Mouse (Mus musculus): ENCODE data around the gene Flot1. TPM values are rescaled to one million over a fixed set of nuclear protein-coding genes. Genes with fewer than 3 reads are reported as not detected.

The Flot1 gene
- polyA plus RNA-seq, 1 experiment: 140 TPM

GRCm38 (mm10) chr17:35821439-35822430 lies 1.3 kb upstream of the Flot1 start, which contains the start of gene Ier3:
Gene Ier3, plus strand, starts transcription at chr17:35821684.
- WGBS: under 1% methylated on average over 62 of the region's 62 CpGs
- H3K27me3 ChIP-seq (ENCODE audit: control insufficient read depth, insufficient read depth, low read length): no peaks in the 10 kb centered on the region
- peak within 1 kb of the TSS; percentile 86 for H3K4me3 ChIP-seq (replicated peaks; ENCODE audit: insufficient read depth, low read depth, low read length)
- peak within 1 kb of the TSS; percentile 43 for H3K27ac ChIP-seq (ENCODE audit: insufficient read depth, low read length)
- TF ChIP-seq POLR2A (IDR thresholded peaks at IDR 0.05; ENCODE audit: borderline replicate concordance, insufficient read depth, low read length) (peak; percentile 51; the same call in 1 of the 2 replicates), CTCF (IDR thresholded peaks at IDR 0.05; ENCODE audit: borderline replicate concordance, insufficient read depth, low read depth, low read length) (no peak)
- peaks cover 7% of the 10 kb centered on the region for H3K4me1 ChIP-seq (ENCODE audit: control insufficient read depth, insufficient read depth, low read length)
- peak; percentile 63 to 68 for DNase-seq

DNA sequence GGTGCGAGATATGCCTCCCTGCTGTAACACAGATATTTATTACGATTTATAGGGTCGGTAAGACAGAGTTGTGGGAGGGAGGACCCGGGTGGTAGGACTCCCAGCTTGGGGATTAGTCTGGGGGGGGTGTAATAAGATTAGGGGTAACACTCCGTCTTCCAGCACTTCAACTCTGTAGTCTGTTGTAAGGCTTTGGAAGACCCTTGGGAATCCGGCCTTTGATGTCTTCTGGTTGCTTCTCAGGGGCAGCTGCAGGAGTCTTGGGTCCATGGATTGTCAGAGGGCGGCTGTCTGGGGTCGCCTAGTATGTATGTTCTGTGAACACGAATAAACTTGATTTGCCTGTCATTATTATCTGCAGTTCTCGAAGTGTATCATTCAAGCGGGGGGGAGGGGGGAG lies 466 bp upstream of the Flot1 start:
- TF ChIP-seq CTCF (IDR thresholded peaks at IDR 0.05; ENCODE audit: borderline replicate concordance, insufficient read depth, low read depth, low read length) (no peak), POLR2A (IDR thresholded peaks at IDR 0.05; ENCODE audit: borderline replicate concordance, insufficient read depth, low read length) (no peak)
- no peak for DNase-seq
- WGBS: 4% methylated on average over 11 of the region's 11 CpGs

GRCm38 (mm10) chr17:35824402-35824801 lies 1.4 kb downstream of the Flot1 start:
- WGBS: 74% methylated on average over 7 of the region's 7 CpGs
- DNase-seq: peak; percentile 22 to 31
- Histone ChIP-seq H3K4me1 (ENCODE audit: control insufficient read depth, insufficient read depth, low read length) (peaks cover 7% of the 10 kb centered on the region), H3K27ac (ENCODE audit: insufficient read depth, low read length) (peak overlapping the region; percentile 32; the same call in 1 of the 2 replicates), H3K4me3 (replicated peaks; ENCODE audit: insufficient read depth, low read depth, low read length) (no peak overlapping the region), H3K27me3 (ENCODE audit: control insufficient read depth, insufficient read depth, low read length) (no peaks in the 10 kb centered on the region)
- TF ChIP-seq POLR2A (IDR thresholded peaks at IDR 0.05; ENCODE audit: borderline replicate concordance, insufficient read depth, low read length) (no peak), CTCF (IDR thresholded peaks at IDR 0.05; ENCODE audit: borderline replicate concordance, insufficient read depth, low read depth, low read length) (no peak; the same call in 1 of the 2 replicates)

More for the DNA sequence above, 466 bp upstream of the Flot1 start:
- no peaks in the 10 kb centered on the region for H3K27me3 ChIP-seq (ENCODE audit: control insufficient read depth, insufficient read depth, low read length)
- peak overlapping the region; percentile 43 for H3K27ac ChIP-seq (ENCODE audit: insufficient read depth, low read length)
- H3K4me1 ChIP-seq (ENCODE audit: control insufficient read depth, insufficient read depth, low read length): peaks cover 7% of the 10 kb centered on the region
- peak overlapping the region; percentile 86 for H3K4me3 ChIP-seq (replicated peaks; ENCODE audit: insufficient read depth, low read depth, low read length)

- Histone ChIP-seq H3K4me3 (replicated peaks; ENCODE audit: insufficient read depth, low read depth, low read length) (no peak overlapping the region), H3K27me3 (ENCODE audit: control insufficient read depth, insufficient read depth, low read length) (no peaks in the 10 kb centered on the region), H3K27ac (ENCODE audit: insufficient read depth, low read length) (no peak overlapping the region), H3K4me1 (ENCODE audit: control insufficient read depth, insufficient read depth, low read length) (peaks cover 7% of the 10 kb centered on the region)
- no peak for DNase-seq
- TF ChIP-seq CTCF (IDR thresholded peaks at IDR 0.05; ENCODE audit: borderline replicate concordance, insufficient read depth, low read depth, low read length): no peak
- no peak for TF ChIP-seq POLR2A (IDR thresholded peaks at IDR 0.05; ENCODE audit: borderline replicate concordance, insufficient read depth, low read length)
- 84% methylated on average over 13 of the region's 13 CpGs for WGBS
These were observed 2.2 kb downstream of the Flot1 start for GRCm38 (mm10) chr17:35825109-35825850.

DNA sequence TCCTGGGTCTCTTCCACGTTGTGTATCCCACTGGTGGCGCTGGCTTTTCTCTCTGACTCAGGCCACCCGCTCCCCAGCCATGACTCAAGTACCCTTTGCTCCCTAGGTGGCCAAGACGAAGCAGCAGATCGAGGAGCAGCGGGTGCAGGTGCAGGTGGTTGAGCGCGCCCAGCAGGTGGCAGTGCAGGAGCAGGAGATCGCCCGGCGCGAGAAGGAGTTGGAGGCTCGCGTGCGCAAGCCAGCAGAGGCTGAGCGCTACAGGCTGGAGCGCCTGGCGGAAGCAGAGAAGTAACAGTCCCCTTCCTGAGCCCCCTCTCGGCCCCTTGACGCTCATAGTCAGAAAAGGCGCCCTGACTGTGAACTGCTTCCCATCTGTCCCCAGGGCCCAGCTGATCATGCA lies 6.7 kb downstream of the Flot1 start:
- DNase-seq: peak; percentile 83 to 84
- no peaks in the 10 kb centered on the region for H3K4me1 ChIP-seq (ENCODE audit: control insufficient read depth, insufficient read depth, low read length)
- H3K27ac ChIP-seq (ENCODE audit: insufficient read depth, low read length): no peak overlapping the region
- H3K27me3 ChIP-seq (ENCODE audit: control insufficient read depth, insufficient read depth, low read length): no peaks in the 10 kb centered on the region
- TF ChIP-seq POLR2A (IDR thresholded peaks at IDR 0.05; ENCODE audit: borderline replicate concordance, insufficient read depth, low read length): no peak
- peak; percentile 78 for TF ChIP-seq CTCF (IDR thresholded peaks at IDR 0.05; ENCODE audit: borderline replicate concordance, insufficient read depth, low read depth, low read length)
- 7% methylated on average over 21 of the region's 21 CpGs for WGBS
- no peak overlapping the region for H3K4me3 ChIP-seq (replicated peaks; ENCODE audit: insufficient read depth, low read depth, low read length)

GRCm38 (mm10) chr17:35832400-35833238 lies 9.6 kb downstream of the Flot1 start:
- no peak overlapping the region for H3K27ac ChIP-seq (ENCODE audit: insufficient read depth, low read length)
- 66% methylated on average over 8 of the region's 8 CpGs for whole genome bisulfite sequencing
- no peaks in the 10 kb centered on the region for H3K27me3 ChIP-seq (ENCODE audit: control insufficient read depth, insufficient read depth, low read length)

More at GRCm38 (mm10) chr17:35832400-35833238, 9.6 kb downstream of the Flot1 start:
- Histone ChIP-seq H3K4me1 (ENCODE audit: control insufficient read depth, insufficient read depth, low read length) (peaks cover 7% of the 10 kb centered on the region; the same call in 1 of the 2 replicates), H3K4me3 (replicated peaks; ENCODE audit: insufficient read depth, low read depth, low read length) (no peak overlapping the region)
- TF ChIP-seq CTCF (IDR thresholded peaks at IDR 0.05; ENCODE audit: borderline replicate concordance, insufficient read depth, low read depth, low read length): no peak
- TF ChIP-seq POLR2A (IDR thresholded peaks at IDR 0.05; ENCODE audit: borderline replicate concordance, insufficient read depth, low read length): no peak
- DNase-seq: no peak
